Mouse (Mus musculus) kidney, adult 11 months (tissue): ENCODE measurements at regions not wholly inside any gene's neighbourhood (a gene's known extent, or its start where the extent isn't known, plus 50 kb on each side); places are given as distances from the start of the nearest gene placed in this dataset.

Experiments
- DNase-seq: peaks from one replicate; pipeline ENCODE4 v3.0.0; 2022

DNA sequence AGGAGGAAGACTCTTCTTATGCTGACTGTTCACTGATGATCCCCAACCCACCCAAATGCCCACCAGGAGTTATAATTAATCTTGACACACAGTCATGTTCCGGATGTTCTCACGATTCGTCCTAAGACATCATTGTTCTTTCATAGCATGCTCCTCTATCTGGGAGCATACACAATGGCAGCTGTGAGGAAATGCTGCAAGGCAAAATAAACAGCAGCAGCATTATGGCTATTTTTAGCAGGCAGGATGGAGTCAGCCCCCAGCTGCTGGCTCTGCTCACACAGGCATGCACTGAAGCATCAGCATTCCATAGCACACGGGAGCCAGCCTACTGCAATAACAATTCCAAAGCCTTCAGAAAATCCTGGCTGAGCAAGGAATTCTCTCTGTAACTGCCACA, 696.0 kb downstream of the Rps29 start:
- peak; percentile 21 for DNase-seq

- no peak for DNase-seq
Observed at GRCm38 (mm10) chr12:68458196-68458595, 700.8 kb downstream of the Rps29 start.

- peak; percentile 52 for DNase-seq
Observed at GRCm38 (mm10) chr12:68426601-68427000, 732.4 kb downstream of the Rps29 start.

DNA sequence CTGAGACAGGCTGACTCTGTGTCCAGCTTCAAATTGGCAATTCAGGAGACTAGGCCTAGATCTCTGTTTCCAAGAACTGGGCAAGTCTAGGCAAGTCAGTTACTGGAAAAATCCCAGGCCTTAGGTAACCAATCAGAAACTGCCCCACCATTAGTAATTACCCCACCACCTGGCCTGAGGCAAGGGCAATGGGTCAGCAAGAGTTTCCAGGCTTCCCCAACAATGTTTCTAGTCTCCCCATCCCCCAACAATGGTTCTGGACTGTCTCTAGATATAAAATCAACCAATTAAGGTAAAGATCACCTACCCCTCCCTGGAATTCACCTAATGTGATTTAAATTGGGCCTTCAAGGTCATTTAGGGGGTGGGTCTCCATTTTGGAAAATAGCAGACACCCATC, 734.0 kb downstream of the Rps29 start:
- DNase-seq, result peak; percentile 9
